Mouse (Mus musculus): ENCODE data around the gene Wdr46. TPM values are rescaled to one million over a fixed set of nuclear protein-coding genes. Genes with fewer than 3 reads are reported as not detected.

The Wdr46 gene
- polyA plus RNA-seq, 1 experiment, result 10.2 TPM

DNA sequence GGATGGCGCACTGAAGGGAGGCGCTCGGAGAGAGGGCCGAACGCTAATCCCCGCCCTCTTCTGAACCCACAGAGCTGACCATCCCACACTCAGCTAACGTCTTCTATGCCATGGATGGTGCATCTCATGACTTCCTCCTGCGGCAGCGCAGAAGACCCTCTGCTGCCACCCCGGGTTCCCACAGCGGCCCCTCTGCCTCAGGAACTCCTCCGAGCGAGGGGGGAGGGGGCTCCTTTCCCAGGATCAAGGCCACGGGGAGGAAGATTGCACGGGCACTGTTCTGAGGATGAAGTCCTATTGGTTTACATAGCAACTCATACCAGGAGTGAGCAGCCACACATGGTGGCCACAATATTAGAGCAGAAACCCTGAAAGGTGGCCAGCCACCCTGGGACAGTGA, 3.5 kb upstream of the Wdr46 start:
- H3K4me1 ChIP-seq (ENCODE audit: control insufficient read depth, insufficient read depth, low read length), result peaks cover 13% of the 10 kb centered on the region
- no peak for TF ChIP-seq POLR2A (IDR thresholded peaks at IDR 0.05; ENCODE audit: borderline replicate concordance, low read depth, low read length)
- no peak overlapping the region for H3K27ac ChIP-seq (ENCODE audit: insufficient read depth, low read depth, low read length)
- no peak overlapping the region for H3K4me3 ChIP-seq (ENCODE audit: insufficient read depth, low read length)

GRCm38 (mm10) chr17:33938783-33939182, 1.7 kb upstream of the Wdr46 start:
- peak overlapping the region; percentile 89 for H3K4me3 ChIP-seq (ENCODE audit: insufficient read depth, low read length)
- H3K4me1 ChIP-seq (ENCODE audit: control insufficient read depth, insufficient read depth, low read length), result peaks cover 9% of the 10 kb centered on the region; the same call in 1 of the 2 replicates
- H3K27ac ChIP-seq (ENCODE audit: insufficient read depth, low read depth, low read length), result no peak overlapping the region
- TF ChIP-seq POLR2A (IDR thresholded peaks at IDR 0.05; ENCODE audit: borderline replicate concordance, low read depth, low read length), result no peak
- TF ChIP-seq CTCF (IDR thresholded peaks at IDR 0.05; ENCODE audit: low read depth, low read length), result no peak

GRCm38 (mm10) chr17:33940981-33941380, 521 bp downstream of the Wdr46 start:
- TF ChIP-seq POLR2A (IDR thresholded peaks at IDR 0.05; ENCODE audit: borderline replicate concordance, low read depth, low read length) (no peak), CTCF (IDR thresholded peaks at IDR 0.05; ENCODE audit: low read depth, low read length) (no peak)
- no peak overlapping the region for H3K27ac ChIP-seq (ENCODE audit: insufficient read depth, low read depth, low read length)
- peaks cover 9% of the 10 kb centered on the region; the same call in 1 of the 2 replicates for H3K4me1 ChIP-seq (ENCODE audit: control insufficient read depth, insufficient read depth, low read length)
- H3K4me3 ChIP-seq (ENCODE audit: insufficient read depth, low read length), result peak overlapping the region; percentile 89

DNA sequence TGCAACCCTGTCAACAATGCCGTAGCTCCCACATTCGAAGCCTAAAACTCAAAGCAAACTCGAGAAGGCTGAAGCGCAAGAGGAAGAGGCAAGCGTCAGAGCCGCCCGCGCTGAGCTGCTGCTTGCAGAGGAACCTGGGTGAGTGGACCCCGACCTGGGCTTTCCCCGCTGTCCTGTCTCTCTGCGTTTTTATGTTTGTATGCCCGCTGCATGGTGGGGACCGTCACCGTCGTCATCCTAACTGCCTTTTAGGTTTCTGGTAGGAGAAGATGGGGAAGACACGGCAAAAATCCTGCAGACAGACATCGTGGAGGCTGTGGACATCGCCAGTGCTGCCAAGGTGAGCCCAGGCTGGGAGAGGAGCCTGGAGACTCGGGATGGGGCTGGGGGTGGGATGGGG, 921 bp downstream of the Wdr46 start:
- Histone ChIP-seq H3K4me1 (ENCODE audit: control insufficient read depth, insufficient read depth, low read length) (peaks cover 10% of the 10 kb centered on the region), H3K4me3 (ENCODE audit: insufficient read depth, low read length) (peak overlapping the region; percentile 89), H3K27ac (ENCODE audit: insufficient read depth, low read depth, low read length) (no peak overlapping the region)
- TF ChIP-seq CTCF (IDR thresholded peaks at IDR 0.05; ENCODE audit: low read depth, low read length), result no peak
- TF ChIP-seq POLR2A (IDR thresholded peaks at IDR 0.05; ENCODE audit: borderline replicate concordance, low read depth, low read length), result no peak

- Histone ChIP-seq H3K4me1 (ENCODE audit: control insufficient read depth, insufficient read depth, low read length) (peaks cover 27% of the 10 kb centered on the region), H3K27ac (ENCODE audit: insufficient read depth, low read depth, low read length) (no peak overlapping the region), H3K4me3 (ENCODE audit: insufficient read depth, low read length) (no peak overlapping the region)
- TF ChIP-seq POLR2A (IDR thresholded peaks at IDR 0.05; ENCODE audit: borderline replicate concordance, low read depth, low read length), result no peak
- TF ChIP-seq CTCF (IDR thresholded peaks at IDR 0.05; ENCODE audit: low read depth, low read length), result no peak
These were observed 3.0 kb downstream of the Wdr46 start for GRCm38 (mm10) chr17:33943454-33943853.

DNA sequence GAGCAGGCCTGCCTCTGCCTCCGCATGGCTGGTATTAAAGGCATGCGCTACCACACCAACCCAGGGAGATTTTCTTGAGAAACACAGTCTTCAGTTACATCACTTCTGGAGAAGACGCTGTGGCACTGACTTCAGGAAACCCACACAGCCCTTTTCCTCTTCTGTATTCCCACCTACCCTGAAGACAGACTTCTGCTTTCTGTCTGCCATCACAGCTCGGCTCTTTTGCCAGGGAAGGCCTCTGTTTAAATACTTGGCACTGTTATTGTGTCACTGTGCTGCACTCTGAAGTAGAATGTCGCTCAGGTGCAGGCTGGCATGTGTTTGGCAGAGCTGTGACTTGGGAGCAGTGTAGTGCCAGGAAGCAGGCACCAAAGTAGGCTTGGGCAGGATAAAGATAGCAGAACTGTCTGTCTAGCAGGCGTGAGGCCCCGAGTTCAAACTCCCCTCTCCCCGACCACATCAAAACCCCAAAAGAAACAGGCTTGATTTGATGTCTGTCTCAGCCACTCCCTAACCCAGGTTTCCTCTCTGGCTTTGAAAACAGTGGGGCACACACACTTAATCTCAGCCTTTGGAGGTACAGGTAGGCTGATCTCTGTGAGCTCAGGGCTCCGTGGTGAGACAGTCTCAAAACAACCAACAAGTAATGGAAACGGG, 7.1 kb downstream of the Wdr46 start:
- Histone ChIP-seq H3K4me3 (ENCODE audit: insufficient read depth, low read length) (no peak overlapping the region), H3K4me1 (ENCODE audit: control insufficient read depth, insufficient read depth, low read length) (peaks cover 27% of the 10 kb centered on the region), H3K27ac (ENCODE audit: insufficient read depth, low read depth, low read length) (peak overlapping the region; percentile 69)
- no peak for TF ChIP-seq POLR2A (IDR thresholded peaks at IDR 0.05; ENCODE audit: borderline replicate concordance, low read depth, low read length)

GRCm38 (mm10) chr17:33948090-33948904, 7.8 kb downstream of the Wdr46 start:
- H3K4me3 ChIP-seq (ENCODE audit: insufficient read depth, low read length), result no peak overlapping the region
- H3K4me1 ChIP-seq (ENCODE audit: control insufficient read depth, insufficient read depth, low read length), result peaks cover 29% of the 10 kb centered on the region
- TF ChIP-seq CTCF (IDR thresholded peaks at IDR 0.05; ENCODE audit: low read depth, low read length), result no peak
- TF ChIP-seq POLR2A (IDR thresholded peaks at IDR 0.05; ENCODE audit: borderline replicate concordance, low read depth, low read length), result no peak
- H3K27ac ChIP-seq (ENCODE audit: insufficient read depth, low read depth, low read length), result peak overlapping the region; percentile 69

- no peak for TF ChIP-seq POLR2A (IDR thresholded peaks at IDR 0.05; ENCODE audit: borderline replicate concordance, low read depth, low read length)
- TF ChIP-seq CTCF (IDR thresholded peaks at IDR 0.05; ENCODE audit: low read depth, low read length), result no peak
- peaks cover 32% of the 10 kb centered on the region for H3K4me1 ChIP-seq (ENCODE audit: control insufficient read depth, insufficient read depth, low read length)
- no peak overlapping the region for H3K4me3 ChIP-seq (ENCODE audit: insufficient read depth, low read length)
- no peak overlapping the region for H3K27ac ChIP-seq (ENCODE audit: insufficient read depth, low read depth, low read length)
These were observed 8.6 kb downstream of the Wdr46 start for GRCm38 (mm10) chr17:33948905-33949537.

GRCm38 (mm10) chr17:33950131-33950625, 9.7 kb downstream of the Wdr46 start:
- Histone ChIP-seq H3K4me3 (ENCODE audit: insufficient read depth, low read length) (peak overlapping the region; percentile 68), H3K4me1 (ENCODE audit: control insufficient read depth, insufficient read depth, low read length) (peaks cover 32% of the 10 kb centered on the region), H3K27ac (ENCODE audit: insufficient read depth, low read depth, low read length) (no peak overlapping the region)
- TF ChIP-seq CTCF (IDR thresholded peaks at IDR 0.05; ENCODE audit: low read depth, low read length) (no peak), POLR2A (IDR thresholded peaks at IDR 0.05; ENCODE audit: borderline replicate concordance, low read depth, low read length) (no peak)
